Mouse (Mus musculus) cerebellum, adult 2 months (tissue): Measurements from ENCODE around the gene Hivep3.

Experiments used
- CTCF ChIP-seq: fragments of 200-500 bp; IDR thresholded peaks from 2 replicates; pipeline ENCODE4 v1.5.1; 2011; ENCODE audit warnings: low read depth, mild to moderate bottlenecking, control low read depth, low read length, moderate library complexity, borderline replicate concordance; ENCODE audit not compliant: insufficient read depth
- POLR2A ChIP-seq: fragments of 200-500 bp; IDR thresholded peaks from 2 replicates; pipeline ENCODE4 v1.6.1; 2011; ENCODE audit warnings: low read length, control low read depth, borderline replicate concordance; ENCODE audit not compliant: insufficient read depth

DNA sequence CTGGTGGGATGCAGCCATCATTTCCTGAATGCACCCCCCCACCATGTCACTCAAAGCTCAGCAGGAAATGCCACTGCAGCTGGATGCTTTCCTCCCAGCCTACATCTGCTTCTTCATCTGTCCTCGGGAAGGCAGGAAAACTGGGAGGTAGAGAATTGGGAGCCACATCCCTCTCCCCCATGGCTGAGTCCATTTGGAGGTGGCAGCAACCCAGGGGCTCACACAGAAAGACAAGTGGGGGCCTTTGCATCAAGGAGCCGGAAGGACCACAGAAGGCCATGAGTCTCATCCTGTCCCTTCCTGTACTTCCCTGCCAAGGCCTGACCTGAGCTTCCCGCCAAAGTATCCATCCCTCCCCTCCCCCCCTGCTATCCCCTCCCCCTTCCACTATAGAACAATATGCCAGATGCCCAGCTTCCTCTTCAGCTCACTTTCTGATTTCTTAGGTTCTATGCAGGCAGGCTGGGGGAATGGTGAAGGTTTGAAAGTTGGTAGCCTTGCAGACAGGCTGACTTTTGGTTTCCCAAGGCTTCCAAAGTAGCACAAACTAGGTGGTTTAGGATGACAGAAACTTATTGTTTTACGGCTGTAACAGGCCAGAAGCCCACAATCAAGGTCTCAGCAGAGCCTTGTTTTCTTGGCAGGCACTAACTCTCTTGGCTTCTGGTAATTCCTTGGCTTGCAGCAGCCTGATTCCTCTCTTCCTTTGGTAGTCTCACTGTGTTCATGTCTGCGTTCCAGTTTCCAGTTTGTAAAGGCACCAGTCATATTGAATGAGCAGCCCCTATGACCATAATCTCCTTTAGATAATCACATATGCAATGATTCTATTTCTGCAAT is 46.2 kb downstream of the Hivep3 start:
- TF ChIP-seq CTCF (no peak), POLR2A (no peak)
